Mouse (Mus musculus): ENCODE data around the gene Llgl2.

Llgl2 gene

GRCm38 (mm10) chr11:115809311-115809781 is 14.5 kb upstream of the Llgl2 start:
- DNase-seq (ENCODE audit: low spot score): no peak

- DNase-seq (ENCODE audit: low spot score): no peak
Observed at GRCm38 (mm10) chr11:115810377-115810776, 13.5 kb upstream of the Llgl2 start.

- no peak for DNase-seq (ENCODE audit: low spot score)
Observed at GRCm38 (mm10) chr11:115811381-115812093, 12.3 kb upstream of the Llgl2 start.

GRCm38 (mm10) chr11:115812095-115812494 is 11.8 kb upstream of the Llgl2 start:
- DNase-seq (ENCODE audit: low spot score): no peak

GRCm38 (mm10) chr11:115812533-115813420 is 11.1 kb upstream of the Llgl2 start:
- DNase-seq (ENCODE audit: low spot score): no peak

GRCm38 (mm10) chr11:115813507-115814296 is 10.1 kb upstream of the Llgl2 start, which contains the start of gene Caskin2:
Caskin2 (minus strand) TSS chr11:115813639.
- peak; percentile 100 for DNase-seq (ENCODE audit: low spot score)

- DNase-seq (ENCODE audit: low spot score): peak; percentile 86
Observed at GRCm38 (mm10) chr11:115814605-115815450, 9.0 kb upstream of the Llgl2 start, which contains the start of gene Tsen54. Tsen54 (plus strand) TSS chr11:115814724.

GRCm38 (mm10) chr11:115817331-115817730 is 6.5 kb upstream of the Llgl2 start:
- DNase-seq (ENCODE audit: low spot score): no peak

GRCm38 (mm10) chr11:115819915-115820623 is 3.8 kb upstream of the Llgl2 start:
- no peak for DNase-seq (ENCODE audit: low spot score)

- no peak for DNase-seq (ENCODE audit: low spot score)
Observed at GRCm38 (mm10) chr11:115821001-115821400, 2.8 kb upstream of the Llgl2 start.

- peak; percentile 57 for DNase-seq (ENCODE audit: low spot score)
Observed at GRCm38 (mm10) chr11:115824813-115825212, 964 bp downstream of the Llgl2 start.

- DNase-seq (ENCODE audit: low spot score): no peak
Observed at GRCm38 (mm10) chr11:115826487-115826886, 2.6 kb downstream of the Llgl2 start.

GRCm38 (mm10) chr11:115827624-115828023 is 3.8 kb downstream of the Llgl2 start:
- no peak for DNase-seq (ENCODE audit: low spot score)

- DNase-seq (ENCODE audit: low spot score): no peak
Observed at GRCm38 (mm10) chr11:115829036-115829435, 5.2 kb downstream of the Llgl2 start.

GRCm38 (mm10) chr11:115830550-115831325 is 6.9 kb downstream of the Llgl2 start:
- DNase-seq (ENCODE audit: low spot score): peak; percentile 79

GRCm38 (mm10) chr11:115831518-115831917 is 7.7 kb downstream of the Llgl2 start:
- peak; percentile 75 for DNase-seq (ENCODE audit: low spot score)

- DNase-seq (ENCODE audit: low spot score): peak; percentile 65
Observed at GRCm38 (mm10) chr11:115832064-115832463, 8.2 kb downstream of the Llgl2 start.

- DNase-seq (ENCODE audit: low spot score): peak; percentile 92
Observed at GRCm38 (mm10) chr11:115832523-115832922, 8.7 kb downstream of the Llgl2 start.

- peak; percentile 76 for DNase-seq (ENCODE audit: low spot score)
Observed at GRCm38 (mm10) chr11:115833021-115833513, 9.2 kb downstream of the Llgl2 start.
